25 mouse cellular contexts compared by ENCODE assay signal in genomic region chr4:47630006-47630405, GRCm38 (mm10).
DNase-seq lines count a peak whose midpoint lies in the region; ATAC-seq and TF ChIP-seq lines count a peak whose summit lies in the region.
"Had no signal": no experiment of that assay in that cellular context is flagged by ENCODE, and none has a peak within 500 bp of the region (broad histone marks: within the 10 kb centered on the region; RNA-seq: fewer than 3 reads in every experiment).

No protein-coding gene starts in this region.

- H3K36me3 ChIP-seq in myocyte (ENCODE audit: control insufficient read depth, insufficient read depth), result no peaks in the 10 kb centered on the region
- H3K36me3 ChIP-seq: embryonic facial prominence, embryonic 10.5 days; embryonic facial prominence, embryonic 15.5 days; forebrain, embryonic 12.5 days; limb, embryonic 12.5 days; liver, embryonic 15.5 days; lung, embryonic 15.5 days had no signal

- H3ac ChIP-seq in myocyte (ENCODE audit: control insufficient read depth, insufficient read length), result no peak overlapping the region

- peak overlapping the region; percentile 34 for H3K4me2 ChIP-seq in myocyte (ENCODE audit: low read depth)
- H3K4me2 ChIP-seq: embryonic facial prominence, embryonic 15.5 days; forebrain, embryonic 12.5 days; limb, embryonic 12.5 days; liver, embryonic 15.5 days; lung, embryonic 15.5 days had no signal

- no peak overlapping the region for H3K4me3 ChIP-seq in myocyte
- H3K4me3 ChIP-seq: embryonic facial prominence, embryonic 10.5 days; embryonic facial prominence, embryonic 15.5 days; forebrain, embryonic 12.5 days; limb, embryonic 12.5 days; liver, embryonic 15.5 days; lung, embryonic 15.5 days had no signal

- peak; percentile 76 for DNase-seq in heart, adult 11 months
- no peak for DNase-seq in heart, postnatal 36 days
- DNase-seq in kidney, postnatal 14 days, result peak; percentile 16
- DNase-seq in kidney, adult 8-10 months, result no peak
- DNase-seq in retina, postnatal 1 day, result no peak
- DNase-seq in left cerebral cortex, adult 9 months (ENCODE audit: low spot score in 2 of 2), result no peak
- DNase-seq: adrenal gland, postnatal 25 days; cerebellum, adult 18-20 months; cerebellum, postnatal 10 days; gastrocnemius, postnatal 10 days; heart, postnatal 14 days; midbrain, embryonic 14.5 days; right cerebral cortex, adult 18-20 months; spleen, adult 18-20 months; thymus, postnatal 36 days had no signal

- intact Hi-C loops in heart, postnatal 36 days (cut with DNase I), result no loop called here

- no peaks in the 10 kb centered on the region for H3K79me2 ChIP-seq in myocyte (ENCODE audit: control insufficient read depth, insufficient read depth)

- ATAC-seq in CD4-positive, CD25-positive, alpha-beta regulatory T cell, adult 4 months, result peak; percentile 58
- ATAC-seq: hindbrain, postnatal 0 days; intestine, postnatal 0 days had no signal

- no peak for TF ChIP-seq POLR2A in myocyte (IDR thresholded peaks at IDR 0.05; ENCODE audit: insufficient read length, low read depth)

- peaks cover 7% of the 10 kb centered on the region for H3K27me3 ChIP-seq in myocyte (ENCODE audit: control insufficient read depth, insufficient read depth, insufficient read length)
- H3K27me3 ChIP-seq: embryonic facial prominence, embryonic 15.5 days; forebrain, embryonic 12.5 days; limb, embryonic 12.5 days; liver, embryonic 15.5 days; lung, embryonic 15.5 days had no signal

TF ChIP-seq in myocyte, 11 proteins besides CTCF, POLR2A, EP300 and RAD21:
- TF ChIP-seq MYOG (IDR thresholded peaks at IDR 0.05; ENCODE audit: control insufficient read depth in 1 of 3, insufficient read depth in 1 of 3, insufficient read length in 2 of 3, low read depth in 2 of 3) (no peak), SRF (IDR thresholded peaks at IDR 0.05; ENCODE audit: control insufficient read depth, insufficient read length, low read depth) (no peak), TCF3 (IDR thresholded peaks at IDR 0.05; ENCODE audit: insufficient read length, low read depth) (no peak), MYOD1 (IDR thresholded peaks at IDR 0.05; ENCODE audit: control insufficient read depth in 1 of 3, insufficient read length in 2 of 3, low read depth in 2 of 3) (no peak), MAX (IDR thresholded peaks at IDR 0.05; ENCODE audit: low read depth) (no peak)

Comparison
In these comparisons a context has a peak if more than half of its experiments do, and no peak if none do; other contexts are left out.
1. DNase-seq: peak in heart, adult 11 months (single experiment) and kidney, postnatal 14 days (single experiment); none in heart, postnatal 36 days (0 of 2), kidney, adult 8-10 months (0 of 2), retina, postnatal 1 day (single experiment) and left cerebral cortex, adult 9 months (0 of 2).